Mouse (Mus musculus): Measurements from ENCODE around the gene Map2k7.

Map2k7 gene

DNA sequence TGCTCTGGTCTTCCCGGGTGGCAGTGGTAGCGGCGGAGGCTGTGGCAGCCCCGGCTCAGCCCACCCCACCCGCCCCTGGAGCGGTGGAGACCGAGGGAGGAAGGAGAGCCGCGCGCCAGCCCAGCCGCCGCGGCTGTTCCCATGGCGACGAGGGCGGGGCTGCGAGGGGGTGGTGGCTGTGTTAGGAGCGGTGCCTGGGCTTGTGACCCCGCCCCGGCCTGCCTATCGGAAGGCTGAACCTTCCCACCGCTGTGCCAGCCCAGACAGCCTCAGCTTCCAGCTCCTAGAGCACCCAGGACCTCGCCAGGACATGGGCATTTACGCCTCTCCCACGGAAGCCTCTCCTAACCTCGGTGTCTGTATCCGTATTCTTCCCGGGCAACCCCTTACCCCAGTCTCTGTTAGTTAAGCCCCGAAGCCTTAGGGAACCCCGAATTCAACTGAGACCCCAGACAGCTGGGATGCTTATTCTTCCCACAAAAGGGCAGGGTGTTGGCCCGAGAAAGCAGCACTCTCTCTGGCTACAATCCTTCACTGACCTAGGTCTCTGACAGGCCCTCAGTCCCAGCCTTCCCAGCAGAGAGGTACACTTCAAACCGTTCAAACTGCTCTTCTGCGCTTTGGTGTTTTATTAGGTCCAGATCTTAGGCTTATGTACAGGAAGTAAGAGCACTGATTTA lies 20.7 kb downstream of the Map2k7 start, which contains the start of gene Ctxn1:
TSS of gene Ctxn1 (minus strand) at position 150 of the 680 bp plus-strand sequence.
- DNase-seq (ENCODE audit: low spot score): peak; percentile 90

DNA sequence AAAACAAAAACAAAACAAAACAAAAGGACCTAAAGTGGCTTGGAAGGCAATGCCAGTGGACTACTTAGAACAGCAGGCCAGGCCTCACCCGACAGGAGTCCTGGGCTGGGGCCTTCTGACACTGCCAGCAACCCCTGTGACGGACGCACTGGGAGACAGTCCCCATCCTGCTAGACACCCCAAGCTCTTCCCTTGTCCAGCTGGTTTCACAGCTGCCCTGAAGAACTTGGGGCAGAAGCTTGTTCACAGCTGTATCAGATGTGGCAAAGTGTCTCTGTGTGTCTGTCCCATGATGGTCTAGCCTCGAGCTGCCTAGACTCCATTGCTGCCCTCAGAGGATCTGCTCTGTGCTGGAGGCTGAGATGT lies 21.2 kb downstream of the Map2k7 start:
- DNase-seq (ENCODE audit: low spot score): no peak

DNA sequence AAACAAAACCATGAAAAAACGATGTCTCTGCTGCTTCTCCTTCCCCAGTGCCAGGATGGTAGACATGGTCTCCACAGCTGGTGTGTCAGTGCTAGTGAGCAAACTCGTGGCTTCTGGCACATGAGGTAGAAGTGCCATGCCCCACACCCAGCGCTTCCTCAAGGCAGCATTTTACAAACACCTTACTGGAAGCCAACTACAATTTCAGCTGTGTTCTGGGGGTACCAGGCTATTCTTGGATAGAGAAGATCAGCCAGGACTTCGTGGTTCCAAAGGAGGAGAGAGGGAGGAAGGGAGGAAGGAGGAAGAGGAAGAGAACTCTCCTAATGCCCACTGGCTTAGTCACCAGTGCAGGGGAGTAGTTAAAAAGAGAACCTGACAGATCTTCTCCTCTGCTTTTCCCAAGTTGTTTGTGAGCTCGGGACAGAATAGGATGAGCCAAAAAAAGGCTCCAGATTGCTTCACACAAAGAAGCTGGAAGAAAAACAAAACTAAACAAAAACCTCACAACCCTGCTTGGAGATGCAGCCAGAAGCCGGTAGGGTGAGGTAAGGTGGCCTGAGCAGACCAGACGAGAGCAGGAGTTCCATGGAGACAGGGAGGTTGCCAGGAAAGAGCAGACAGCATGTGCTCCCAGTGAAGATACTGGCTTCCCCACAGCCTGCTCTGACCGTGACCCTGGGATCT lies 24.7 kb downstream of the Map2k7 start:
- DNase-seq (ENCODE audit: low spot score): no peak

DNA sequence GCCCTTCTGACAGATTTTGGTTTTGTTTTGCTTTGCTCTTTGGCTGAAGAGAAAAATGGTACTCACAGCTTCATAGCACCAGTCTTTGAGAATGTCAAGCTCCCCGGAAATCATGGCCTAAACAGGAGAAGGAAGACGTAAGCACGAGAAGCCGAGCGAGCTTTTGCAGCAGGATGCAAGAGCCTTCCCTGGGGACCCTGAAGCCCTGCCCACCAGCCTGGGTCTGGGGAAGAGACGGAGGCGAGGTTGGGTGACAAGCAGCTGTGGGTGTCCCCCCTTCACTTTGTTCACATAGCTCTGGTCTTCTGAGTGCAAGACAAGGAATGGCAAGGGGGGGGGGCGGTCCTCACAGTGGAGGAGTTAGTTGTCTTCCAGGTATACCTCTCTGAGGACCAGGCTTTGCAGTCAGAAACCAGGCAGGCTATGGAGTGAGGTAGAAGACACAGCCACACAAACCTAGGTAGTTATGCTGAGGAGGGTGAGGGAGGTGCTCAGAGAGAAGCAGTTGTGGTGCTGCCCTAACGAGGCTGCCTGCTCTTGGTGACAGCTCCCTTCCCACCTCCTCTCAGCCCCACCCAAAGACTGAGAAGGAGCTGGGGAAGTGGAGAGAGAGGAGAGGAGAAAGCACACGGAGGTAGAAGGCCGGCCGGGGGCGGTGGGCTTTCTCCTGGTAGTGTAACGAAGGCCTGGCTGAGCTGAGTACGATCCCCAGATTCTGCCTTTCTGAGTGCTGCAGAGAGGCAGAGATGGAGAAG lies 26.8 kb downstream of the Map2k7 start:
- DNase-seq (ENCODE audit: low spot score): no peak

DNA sequence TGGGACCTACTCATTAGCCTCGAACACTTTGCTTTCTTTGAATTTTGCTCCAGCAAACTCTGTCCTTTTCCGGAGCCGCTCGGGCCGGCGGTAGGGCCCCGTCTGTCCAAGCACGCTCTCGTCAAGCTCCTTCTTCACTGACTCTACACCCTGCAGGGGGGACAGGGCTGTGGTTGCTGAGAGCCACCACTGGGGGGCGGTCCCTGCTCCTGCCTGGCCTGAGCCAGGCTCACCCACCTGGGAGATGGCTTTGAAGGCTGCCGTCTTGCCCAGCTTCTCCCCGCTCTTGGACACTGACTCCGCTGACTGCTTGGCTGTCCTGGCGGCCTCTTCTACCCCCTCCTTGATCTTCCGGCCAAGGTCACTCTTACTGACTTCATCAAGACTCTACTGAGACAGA lies 29.1 kb downstream of the Map2k7 start:
- DNase-seq (ENCODE audit: low spot score): no peak

DNA sequence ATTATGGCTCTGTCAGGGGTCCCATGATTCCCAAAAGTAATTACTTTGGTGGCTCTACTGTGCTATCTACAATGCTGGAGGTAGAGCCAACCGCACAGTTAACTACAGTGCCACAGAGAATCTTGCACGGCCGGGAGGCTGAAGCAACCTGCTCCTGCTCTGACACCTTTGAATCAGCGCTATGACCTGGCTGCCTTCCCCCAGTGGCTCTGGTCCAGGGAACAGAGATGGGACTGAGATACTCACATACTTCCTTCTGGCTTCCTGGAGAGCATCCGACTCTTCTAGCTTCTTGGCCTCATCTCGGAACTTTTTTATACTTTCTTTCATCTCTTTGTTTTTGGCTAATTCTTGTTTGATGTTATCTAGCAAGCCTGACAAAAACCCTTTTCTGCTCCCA lies 31.1 kb downstream of the Map2k7 start:
- no peak for DNase-seq (ENCODE audit: low spot score)

DNA sequence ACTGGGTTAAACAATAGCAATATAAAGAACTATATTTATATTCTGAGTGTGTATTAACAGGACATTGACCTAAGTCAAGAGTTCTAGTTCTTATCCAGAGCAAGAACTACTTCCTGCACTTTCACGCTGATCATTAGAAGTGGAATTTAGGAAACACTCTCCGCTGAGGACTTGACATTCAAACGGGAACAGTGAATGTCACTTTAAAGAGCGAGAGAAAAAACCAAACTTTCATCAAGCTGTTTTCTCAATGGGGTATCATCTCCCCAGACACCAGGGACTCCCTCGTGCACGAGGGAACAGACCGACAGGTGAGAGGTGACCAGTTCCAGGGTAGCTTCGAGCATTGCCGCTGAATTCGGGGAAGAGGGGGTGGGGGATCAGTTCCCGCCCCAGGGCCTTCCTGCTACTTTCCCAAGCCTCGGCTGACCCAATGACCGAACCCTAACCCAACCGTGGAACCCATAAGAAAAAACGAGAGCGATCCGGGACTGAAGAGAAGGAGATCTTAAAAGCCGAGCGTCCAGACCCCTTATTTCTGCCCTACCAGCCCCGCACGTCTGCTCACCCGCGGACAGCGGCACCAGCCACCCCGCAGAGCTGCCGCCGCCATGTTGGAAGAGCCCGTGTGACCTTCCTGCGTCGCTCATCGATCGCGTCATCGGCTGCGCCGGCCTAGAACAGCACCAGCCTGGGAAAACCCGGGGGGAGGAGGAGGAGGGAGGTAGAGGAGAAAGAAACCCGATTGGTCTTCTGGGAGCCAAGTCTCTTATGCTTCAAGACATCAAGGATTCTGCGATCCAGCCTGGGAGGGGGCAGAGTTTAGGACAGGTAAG lies 37.0 kb downstream of the Map2k7 start, which contains the start of gene Timm44:
TSS of gene Timm44 (minus strand) at position 639 of the 836 bp plus-strand sequence.
- DNase-seq (ENCODE audit: low spot score): peak; percentile 94

DNA sequence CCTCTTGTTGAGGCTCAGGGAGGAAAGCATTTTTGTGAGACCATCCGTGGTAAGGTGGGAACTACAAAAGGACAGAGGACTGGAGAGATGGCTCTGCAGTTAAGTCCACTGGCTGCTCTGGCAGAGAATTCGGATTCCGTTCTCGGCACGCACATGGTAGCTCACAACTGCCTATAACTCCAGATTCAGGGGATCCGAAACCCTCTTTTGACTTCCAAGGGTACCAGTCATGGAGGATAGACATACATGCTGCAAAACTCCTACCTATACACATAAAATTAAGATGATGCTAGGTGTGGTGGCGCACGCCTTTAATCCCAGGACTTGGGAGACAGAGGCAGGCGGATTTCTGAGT lies 37.5 kb downstream of the Map2k7 start:
- DNase-seq (ENCODE audit: low spot score): no peak

DNA sequence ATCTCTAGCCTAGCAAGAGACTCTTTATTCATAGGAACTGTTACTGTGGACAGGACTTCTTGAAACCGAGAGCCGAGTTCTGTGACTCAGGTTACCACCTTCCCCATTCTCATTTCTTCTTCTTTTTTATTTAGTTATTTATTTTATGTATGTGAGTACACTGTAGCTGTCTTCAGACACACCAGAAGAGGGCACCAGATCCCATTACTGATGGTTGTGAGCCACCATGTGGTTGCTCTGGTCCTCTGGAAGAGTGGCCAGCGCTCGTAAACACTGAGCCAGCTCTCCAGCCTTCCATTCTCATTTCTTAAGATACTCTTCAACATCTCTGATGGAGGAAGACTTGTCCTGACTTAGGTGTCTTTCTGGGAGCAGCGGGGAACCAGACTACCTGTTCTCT lies 54.2 kb downstream of the Map2k7 start:
- no peak for DNase-seq (ENCODE audit: low spot score)
